Mouse (Mus musculus) heart, embryonic 13.5 days (tissue): ENCODE results near the gene Upb1. TPM values are rescaled to one million over a fixed set of nuclear protein-coding genes. Genes with fewer than 3 reads are reported as not detected.
"Not testable (repeated sequence)": the region's sequence is repeated elsewhere in the genome, so short reads cannot be mapped to it uniquely, and the experiment has no call there.

Experiments used
- ATAC-seq: fragments of 200-750 bp; cut with Nextera tagmentation; 2 replicates; pipeline ENCODE4 v1.8.0; 2017; ENCODE audit warnings: moderate TSS enrichment; ENCODE audit not compliant: insufficient number of reproducible peaks, low FRiP score, low TSS enrichment; ENCODE audit errors: extremely low read depth
- H3K27ac ChIP-seq: fragments of 300-500 bp; sonication (generic); replicated peaks from 2 replicates; pipeline ENCODE4 v1.5.1; 2015; ENCODE audit warnings: moderate library complexity, mild to moderate bottlenecking, inconsistent platforms
- H3K27me3 ChIP-seq: fragments of 300-500 bp; sonication (generic); replicated peaks from 2 replicates; pipeline ENCODE4 v1.6.1; 2015; ENCODE audit warnings: mild to moderate bottlenecking, inconsistent platforms
- H3K36me3 ChIP-seq: fragments of 300-500 bp; sonication (generic); 2 replicates; pipeline ENCODE4 v1.6.1; 2015; ENCODE audit warnings: mild to moderate bottlenecking, inconsistent platforms
- H3K4me1 ChIP-seq: fragments of 300-500 bp; sonication (generic); 2 replicates; pipeline ENCODE4 v1.6.1; 2015; ENCODE audit warnings: inconsistent platforms
- H3K4me2 ChIP-seq: fragments of 300-500 bp; sonication (generic); 2 replicates; pipeline ENCODE4 v1.6.1; 2015; ENCODE audit warnings: inconsistent platforms, mild to moderate bottlenecking, moderate library complexity
- H3K4me3 ChIP-seq: fragments of 300-500 bp; sonication (generic); 2 replicates; pipeline ENCODE4 v1.5.1; 2015; ENCODE audit warnings: moderate library complexity, mild to moderate bottlenecking, inconsistent platforms
- H3K9ac ChIP-seq: fragments of 300-500 bp; sonication (generic); 2 replicates; pipeline ENCODE4 v1.6.1; 2015; ENCODE audit warnings: inconsistent platforms, mild to moderate bottlenecking, moderate library complexity
- H3K9me3 ChIP-seq: fragments of 300-500 bp; sonication (generic); 2 replicates; pipeline ENCODE4 v1.6.1; 2016; ENCODE audit warnings: inconsistent platforms
- WGBS: fragments of 180-500 bp; shearing (Covaris S2); methylation state at CpG from one replicate; pipeline ENCODE4 v1.1.7; 2015; ENCODE audit warnings: mixed read lengths; 5-methylcytosine and 5-hydroxymethylcytosine counted together
- polyA plus RNA-seq: library from polyadenylated mRNA; unstranded; fragments of >200 nt; fragmentation: Nextera tagmentation; extraction: Ambion mirVana; gene quantifications from 2 replicates; pipeline ENCODE4 v1.2.1, GENCODE M21; 2015

The Upb1 gene
- polyA plus RNA-seq, 1 experiment from 2014 or later, result 0.23 TPM

GRCm38 (mm10) chr10:75443017-75443416 is 42.1 kb downstream of the Upb1 start:
- Histone ChIP-seq H3K4me1 (peaks cover 64% of the 10 kb centered on the region), H3K36me3 (no peaks in the 10 kb centered on the region), H3K9ac (no peak overlapping the region), H3K27me3 (no peaks in the 10 kb centered on the region), H3K9me3 (no peaks in the 10 kb centered on the region), H3K4me2 (no peak overlapping the region), H3K4me3 (no peak overlapping the region), H3K27ac (no peak overlapping the region)
- ATAC-seq, result no peak
- WGBS, result 78% methylated on average over 4 of the region's 4 CpGs

- Histone ChIP-seq H3K4me3 (no peak overlapping the region), H3K27me3 (no peaks in the 10 kb centered on the region), H3K9me3 (no peaks in the 10 kb centered on the region), H3K36me3 (no peaks in the 10 kb centered on the region), H3K4me1 (peaks cover 65% of the 10 kb centered on the region), H3K27ac (peak overlapping the region; percentile 54; the same call in 1 of the 2 replicates), H3K4me2 (no peak overlapping the region), H3K9ac (no peak overlapping the region)
- no peak for ATAC-seq
- WGBS, result 70% methylated on average over 19 of the region's 19 CpGs
Observed at GRCm38 (mm10) chr10:75444111-75444826, 43.4 kb downstream of the Upb1 start.

- Histone ChIP-seq H3K4me1 (peaks cover 70% of the 10 kb centered on the region), H3K4me3 (no peak overlapping the region), H3K27ac (peak overlapping the region; percentile 54; the same call in 1 of the 2 replicates), H3K9ac (no peak overlapping the region), H3K27me3 (no peaks in the 10 kb centered on the region), H3K4me2 (no peak overlapping the region), H3K36me3 (no peaks in the 10 kb centered on the region), H3K9me3 (no peaks in the 10 kb centered on the region)
- 38% methylated on average over 8 of the region's 8 CpGs for WGBS
- ATAC-seq, result no peak
Observed at GRCm38 (mm10) chr10:75445030-75445429, 44.1 kb downstream of the Upb1 start.

- no peaks in the 10 kb centered on the region for H3K36me3 ChIP-seq
- ATAC-seq, result no peak
- no peaks in the 10 kb centered on the region for H3K27me3 ChIP-seq
- H3K4me2 ChIP-seq, result no peak overlapping the region
- no peak overlapping the region for H3K4me3 ChIP-seq
- no peaks in the 10 kb centered on the region for H3K9me3 ChIP-seq
- H3K4me1 ChIP-seq, result peaks cover 81% of the 10 kb centered on the region
- no peak overlapping the region for H3K9ac ChIP-seq
- peak overlapping the region; percentile 31 for H3K27ac ChIP-seq
- WGBS, result 56% methylated on average over 13 of the region's 13 CpGs
Observed at GRCm38 (mm10) chr10:75446501-75447083, 45.7 kb downstream of the Upb1 start.

- ATAC-seq, result no peak
- Histone ChIP-seq H3K4me3 (no peak overlapping the region), H3K9ac (no peak overlapping the region), H3K4me2 (no peak overlapping the region), H3K27me3 (no peaks in the 10 kb centered on the region), H3K4me1 (peaks cover 81% of the 10 kb centered on the region), H3K36me3 (no peaks in the 10 kb centered on the region), H3K27ac (0 out of 2 replicates have a peak overlapping the region, but pooled peaks have one; percentile 31), H3K9me3 (no peaks in the 10 kb centered on the region)
- WGBS, result 89% methylated on average over 11 of the region's 11 CpGs
Observed at GRCm38 (mm10) chr10:75447489-75447888, 46.6 kb downstream of the Upb1 start.

- H3K4me3 ChIP-seq, result no peak overlapping the region
- H3K4me2 ChIP-seq, result no peak overlapping the region
- H3K4me1 ChIP-seq, result peaks cover 80% of the 10 kb centered on the region
- H3K27ac ChIP-seq, result peak overlapping the region; percentile 65
- ATAC-seq, result no peak
- H3K9me3 ChIP-seq, result no peaks in the 10 kb centered on the region
- WGBS, result 50% methylated on average over 6 of the region's 6 CpGs
- no peak overlapping the region for H3K9ac ChIP-seq
- H3K36me3 ChIP-seq, result no peaks in the 10 kb centered on the region
- H3K27me3 ChIP-seq, result no peaks in the 10 kb centered on the region
Observed at GRCm38 (mm10) chr10:75448806-75449420, 48.0 kb downstream of the Upb1 start.

- Histone ChIP-seq H3K9me3 (no peaks in the 10 kb centered on the region), H3K4me2 (no peak overlapping the region), H3K36me3 (no peaks in the 10 kb centered on the region), H3K27me3 (no peaks in the 10 kb centered on the region), H3K4me1 (peaks cover 66% of the 10 kb centered on the region), H3K9ac (no peak overlapping the region), H3K27ac (peak overlapping the region; percentile 97), H3K4me3 (no peak overlapping the region)
- 84% methylated on average over 8 of the region's 8 CpGs for WGBS
- ATAC-seq, result no peak
Observed at GRCm38 (mm10) chr10:75450331-75450730, 49.4 kb downstream of the Upb1 start.

GRCm38 (mm10) chr10:75451036-75451786 is 50.3 kb downstream of the Upb1 start:
- Histone ChIP-seq H3K4me3 (no peak overlapping the region), H3K36me3 (no peaks in the 10 kb centered on the region), H3K4me1 (peaks cover 71% of the 10 kb centered on the region), H3K9me3 (no peaks in the 10 kb centered on the region), H3K27ac (peak overlapping the region; percentile 97), H3K9ac (peak overlapping the region; percentile 44; the same call in 1 of the 2 replicates), H3K4me2 (peak overlapping the region; percentile 37), H3K27me3 (no peaks in the 10 kb centered on the region)
- 18% methylated on average over 10 of the region's 10 CpGs for WGBS
- ATAC-seq, result peak; percentile 49

GRCm38 (mm10) chr10:75456061-75456831 is 55.3 kb downstream of the Upb1 start:
- H3K27me3 ChIP-seq, H3K36me3 ChIP-seq, H3K4me3 ChIP-seq, H3K9me3 ChIP-seq: not testable (repeated sequence)
- peak; percentile 63 for ATAC-seq
- peak overlapping the region; percentile 30; the same call in 1 of the 2 replicates for H3K4me2 ChIP-seq
- 34% methylated on average over 14 of the region's 18 CpGs for WGBS
- H3K4me1 ChIP-seq, result peaks cover 26% of the 10 kb centered on the region
- H3K27ac ChIP-seq, result peak overlapping the region; percentile 83
- 0 out of 2 replicates have a peak overlapping the region, but pooled peaks have one; percentile 44 for H3K9ac ChIP-seq

GRCm38 (mm10) chr10:75457852-75458251 is 56.9 kb downstream of the Upb1 start:
- Histone ChIP-seq H3K4me2 (no peak overlapping the region), H3K27ac (peak overlapping the region; percentile 45; the same call in 1 of the 2 replicates), H3K9ac (no peak overlapping the region), H3K27me3 (no peaks in the 10 kb centered on the region), H3K4me1 (peaks cover 14% of the 10 kb centered on the region), H3K9me3 (no peaks in the 10 kb centered on the region), H3K36me3 (no peaks in the 10 kb centered on the region), H3K4me3 (no peak overlapping the region)
- no peak for ATAC-seq
- 61% methylated on average over 1 of the region's 1 CpGs for WGBS
